Mouse (Mus musculus) liver, embryonic 11.5 days (tissue): ENCODE measurements at regions not wholly inside any gene's neighbourhood (a gene's known extent, or its start where the extent isn't known, plus 50 kb on each side); places are given as distances from the start of the nearest gene placed in this dataset.
"Not testable (repeated sequence)": the region's sequence is repeated elsewhere in the genome, so short reads cannot be mapped to it uniquely, and the experiment has no call there.

ENCODE experiments used
- ATAC-seq: fragments of 200-750 bp; cut with Nextera tagmentation; replicated peaks from 2 replicates; pipeline ENCODE4 v1.8.0; 2017; ENCODE audit warnings: moderate number of reproducible peaks, mild to moderate bottlenecking, moderate TSS enrichment, moderate library complexity; ENCODE audit not compliant: low FRiP score
- DNase-seq: peaks from one replicate; pipeline ENCODE4 v3.0.0-alpha.2; 2017; ENCODE audit warnings: low spot score
- H3K27ac ChIP-seq: fragments of 300-500 bp; sonication (generic); 2 replicates; pipeline ENCODE4 v1.5.1; 2014; ENCODE audit warnings: mild to moderate bottlenecking, low read depth, low read length, control low read depth
- H3K27me3 ChIP-seq: fragments of 300-500 bp; sonication (generic); replicated peaks from 2 replicates; pipeline ENCODE4 v1.6.1; 2014; ENCODE audit warnings: low read length, mixed read lengths; ENCODE audit not compliant: control insufficient read depth, insufficient read depth
- H3K36me3 ChIP-seq: fragments of 300-500 bp; sonication (generic); 2 replicates; pipeline ENCODE4 v1.6.1; 2014; ENCODE audit warnings: mild to moderate bottlenecking, low read length, moderate library complexity, mixed read lengths; ENCODE audit not compliant: control insufficient read depth, insufficient read depth
- H3K4me1 ChIP-seq: fragments of 300-500 bp; sonication (generic); replicated peaks from 2 replicates; pipeline ENCODE4 v1.6.1; 2014; ENCODE audit warnings: low read length, mixed read lengths; ENCODE audit not compliant: control insufficient read depth, insufficient read depth
- H3K4me2 ChIP-seq: fragments of 300-500 bp; sonication (generic); 2 replicates; pipeline ENCODE4 v1.6.1; 2014; ENCODE audit warnings: mild to moderate bottlenecking, control low read depth, moderate library complexity
- H3K4me3 ChIP-seq: fragments of 300-500 bp; sonication (generic); 2 replicates; pipeline ENCODE4 v1.5.1; 2014; ENCODE audit warnings: low read depth, low read length, control low read depth
- H3K9ac ChIP-seq: fragments of 300-500 bp; sonication (generic); 2 replicates; pipeline ENCODE4 v1.6.1; 2014; ENCODE audit warnings: low read depth, low read length, control low read depth
- H3K9me3 ChIP-seq: fragments of 300-500 bp; sonication (generic); 2 replicates; pipeline ENCODE4 v1.6.1; 2016; ENCODE audit warnings: low read length, inconsistent platforms, mixed read lengths; ENCODE audit not compliant: control insufficient read depth
- WGBS: fragments of 180-500 bp; shearing (Covaris S2); extraction: QIAGEN DNeasy Blood & Tissue Kit; methylation state at CpG from one replicate; pipeline ENCODE4 v1.1.7; 2014; 5-methylcytosine and 5-hydroxymethylcytosine counted together

DNA sequence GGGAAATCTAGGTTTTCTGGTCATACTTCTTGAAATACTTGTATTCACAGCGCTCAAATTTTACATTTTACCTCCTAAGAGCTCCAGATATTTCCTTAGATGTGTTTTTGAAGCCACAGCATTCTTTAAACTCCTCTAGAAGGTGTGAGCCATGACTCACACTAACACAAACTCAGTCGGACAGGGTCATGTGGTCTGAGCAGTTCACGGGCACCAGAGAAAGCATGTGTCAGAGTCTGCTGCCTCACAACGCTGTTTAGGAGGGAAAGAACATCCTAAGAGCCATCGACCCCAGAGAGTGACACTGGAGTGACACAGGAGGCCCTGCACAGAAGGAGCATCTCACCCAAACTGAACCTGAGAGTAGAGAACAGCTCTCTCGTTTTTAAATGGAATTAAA is 332.2 kb downstream of the Lrig3 start:
- Histone ChIP-seq H3K27ac (no peak overlapping the region), H3K27me3 (no peaks in the 10 kb centered on the region), H3K4me2 (no peak overlapping the region), H3K9ac (no peak overlapping the region), H3K36me3 (no peaks in the 10 kb centered on the region), H3K4me1 (no peaks in the 10 kb centered on the region), H3K9me3 (no peaks in the 10 kb centered on the region), H3K4me3 (no peak overlapping the region)
- 74% methylated on average over 6 of the region's 6 CpGs for WGBS
- DNase-seq = no peak
- ATAC-seq = no peak

DNA sequence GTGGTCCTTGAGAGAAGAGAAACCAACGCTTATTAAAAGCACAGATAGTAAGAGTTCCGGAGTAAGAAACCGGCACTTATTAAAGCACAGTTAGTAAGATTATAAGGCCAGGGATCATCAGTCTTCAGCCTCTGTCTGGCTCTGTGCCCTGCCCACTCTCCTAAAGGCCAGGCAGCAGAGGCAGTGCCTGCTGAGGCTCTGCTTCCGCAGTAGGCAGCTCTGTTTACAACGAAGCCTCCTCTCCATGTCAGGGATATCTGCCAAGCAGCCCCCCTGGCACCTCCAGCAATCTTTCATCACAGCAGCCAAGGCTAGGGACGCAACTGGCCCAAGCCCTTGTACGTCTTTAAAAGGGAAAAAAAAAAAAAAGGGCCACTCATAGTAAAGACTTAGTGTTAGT is 329.9 kb downstream of the Lrig3 start:
- Histone ChIP-seq H3K9me3 (no peaks in the 10 kb centered on the region), H3K27me3 (no peaks in the 10 kb centered on the region), H3K27ac (no peak overlapping the region), H3K4me3 (no peak overlapping the region), H3K4me1 (no peaks in the 10 kb centered on the region), H3K4me2 (no peak overlapping the region), H3K36me3 (no peaks in the 10 kb centered on the region), H3K9ac (no peak overlapping the region)
- WGBS = 72% methylated on average over 7 of the region's 7 CpGs
- DNase-seq (no peak), ATAC-seq (no peak)

DNA sequence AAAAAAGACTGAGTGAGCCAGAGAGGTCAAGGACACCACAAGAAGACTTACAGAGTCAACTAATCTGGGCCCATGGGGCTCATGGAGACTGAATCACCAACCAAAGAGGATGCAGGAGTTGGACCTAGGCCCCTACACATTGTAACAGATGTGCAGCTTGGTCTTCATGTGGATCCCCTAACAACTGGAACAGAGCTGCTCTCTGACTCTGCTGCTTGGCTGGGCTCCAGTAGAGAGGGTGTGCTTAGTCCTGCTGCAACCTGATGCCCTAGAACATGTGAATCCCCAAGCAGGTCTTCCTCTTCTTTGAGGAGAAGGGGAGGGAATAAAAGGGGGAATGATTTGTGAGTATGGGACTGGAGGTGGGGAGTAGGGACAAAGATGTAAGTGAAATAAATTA is 325.8 kb downstream of the Lrig3 start:
- no peak for ATAC-seq
- H3K9me3 ChIP-seq = no peaks in the 10 kb centered on the region
- H3K4me2 ChIP-seq = no peak overlapping the region
- H3K27ac ChIP-seq = no peak overlapping the region
- H3K4me3 ChIP-seq = no peak overlapping the region
- H3K4me1 ChIP-seq = no peaks in the 10 kb centered on the region
- H3K9ac ChIP-seq = no peak overlapping the region
- no peaks in the 10 kb centered on the region for H3K36me3 ChIP-seq
- DNase-seq = no peak
- no peaks in the 10 kb centered on the region for H3K27me3 ChIP-seq

DNA sequence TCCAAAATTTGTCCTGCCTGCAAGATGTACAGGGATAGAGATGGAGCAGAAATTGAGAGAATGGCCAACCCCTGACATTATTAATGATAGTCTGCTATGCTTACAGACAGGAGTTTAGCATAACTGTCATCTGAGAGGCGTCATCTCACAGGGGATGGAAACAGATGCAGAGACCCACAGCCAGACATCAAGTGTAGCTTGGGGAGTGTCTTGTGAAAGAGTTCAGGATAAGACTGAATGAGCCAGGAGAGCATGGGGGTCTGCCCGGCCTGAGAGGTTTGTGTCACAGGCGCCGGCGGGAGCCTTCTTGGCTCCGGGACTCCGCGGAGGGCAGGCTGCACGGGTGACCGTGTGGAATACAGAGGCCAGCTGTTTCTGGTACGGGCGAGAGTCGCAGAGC is 319.1 kb downstream of the Lrig3 start:
- not testable (repeated sequence) for DNase-seq, H3K9me3 ChIP-seq, H3K27ac ChIP-seq, H3K9ac ChIP-seq, H3K4me3 ChIP-seq, H3K4me1 ChIP-seq, ATAC-seq, H3K27me3 ChIP-seq, H3K4me2 ChIP-seq, H3K36me3 ChIP-seq
- 96% methylated on average over 5 of the region's 13 CpGs for WGBS

DNA sequence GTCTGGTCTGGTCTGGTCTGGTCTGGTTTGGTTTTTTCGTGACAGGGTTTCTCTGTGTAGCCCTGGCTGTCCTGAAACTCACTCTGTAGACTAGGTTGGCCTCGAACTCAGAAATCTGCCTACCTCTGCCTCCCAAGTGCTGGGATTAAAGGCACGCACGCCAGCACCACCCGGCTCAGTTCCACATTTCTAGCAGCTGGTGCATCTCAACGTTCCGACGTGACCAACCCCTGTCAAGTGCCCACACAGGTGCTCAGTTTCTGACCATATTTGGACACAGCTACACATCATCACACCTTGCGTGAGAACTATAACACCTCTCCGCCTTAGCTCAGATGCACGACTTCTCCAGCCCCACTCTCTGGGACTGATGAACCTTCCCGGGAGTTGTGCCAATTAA is 304.4 kb downstream of the Lrig3 start:
- H3K9me3 ChIP-seq = 0 out of 2 replicates have a peak, but pooled peaks cover 4% of the 10 kb centered on the region
- no peak overlapping the region for H3K4me2 ChIP-seq
- no peaks in the 10 kb centered on the region for H3K36me3 ChIP-seq
- H3K4me3 ChIP-seq = no peak overlapping the region
- DNase-seq (no peak), ATAC-seq (0 out of 2 replicates have a peak, but pooled peaks have one; percentile 5)
- no peak overlapping the region for H3K9ac ChIP-seq
- no peaks in the 10 kb centered on the region for H3K27me3 ChIP-seq
- 87% methylated on average over 12 of the region's 12 CpGs for WGBS
- H3K4me1 ChIP-seq = no peaks in the 10 kb centered on the region
- H3K27ac ChIP-seq = no peak overlapping the region

GRCm38 (mm10) chr10:126267321-126267998 is 301.5 kb downstream of the Lrig3 start:
- Histone ChIP-seq H3K9ac (no peak overlapping the region), H3K27ac (no peak overlapping the region), H3K4me1 (no peaks in the 10 kb centered on the region), H3K9me3 (no peaks in the 10 kb centered on the region), H3K4me2 (no peak overlapping the region), H3K27me3 (no peaks in the 10 kb centered on the region), H3K36me3 (no peaks in the 10 kb centered on the region), H3K4me3 (no peak overlapping the region)
- DNase-seq (no peak), ATAC-seq (no peak)
- 76% methylated on average over 2 of the region's 2 CpGs for WGBS

- no peak overlapping the region for H3K9ac ChIP-seq
- 85% methylated on average over 8 of the region's 8 CpGs for WGBS
- H3K27ac ChIP-seq = no peak overlapping the region
- ATAC-seq (no peak), DNase-seq (no peak)
- no peak overlapping the region for H3K4me3 ChIP-seq
- H3K36me3 ChIP-seq = no peaks in the 10 kb centered on the region
- H3K4me1 ChIP-seq = no peaks in the 10 kb centered on the region
- H3K4me2 ChIP-seq = no peak overlapping the region
- H3K9me3 ChIP-seq = no peaks in the 10 kb centered on the region; the same call in 1 of the 2 replicates
- H3K27me3 ChIP-seq = no peaks in the 10 kb centered on the region
These were observed 291.2 kb downstream of the Lrig3 start for GRCm38 (mm10) chr10:126257171-126257570.

DNA sequence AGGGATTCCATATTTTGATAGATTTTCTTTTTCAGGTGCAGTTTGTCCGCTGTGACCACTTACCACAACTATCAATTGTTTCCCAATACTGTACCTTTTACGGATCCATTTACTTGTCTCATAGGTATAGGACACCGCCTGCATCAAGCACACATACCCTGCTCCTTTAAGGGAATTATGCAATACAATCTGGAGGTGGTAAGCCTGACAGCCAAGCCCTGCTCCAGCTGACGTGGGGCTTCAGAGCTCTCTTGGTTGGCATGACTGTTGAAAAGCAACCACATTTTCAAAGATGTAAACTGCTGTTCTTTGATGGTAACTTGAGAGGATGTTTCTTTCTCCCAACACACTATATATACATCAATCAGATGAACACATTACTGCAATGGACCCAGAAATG is 288.2 kb downstream of the Lrig3 start:
- no peaks in the 10 kb centered on the region for H3K36me3 ChIP-seq
- no peak for ATAC-seq
- no peaks in the 10 kb centered on the region for H3K27me3 ChIP-seq

GRCm38 (mm10) chr10:126249176-126249575 is 283.2 kb downstream of the Lrig3 start:
- Histone ChIP-seq H3K4me1 (no peaks in the 10 kb centered on the region), H3K9me3 (no peaks in the 10 kb centered on the region; the same call in 1 of the 2 replicates), H3K4me3 (no peak overlapping the region), H3K9ac (no peak overlapping the region), H3K27ac (no peak overlapping the region), H3K4me2 (no peak overlapping the region), H3K36me3 (no peaks in the 10 kb centered on the region), H3K27me3 (no peaks in the 10 kb centered on the region)
- 86% methylated on average over 12 of the region's 12 CpGs for WGBS
- DNase-seq = no peak
- no peak for ATAC-seq

More for the DNA sequence above, 288.2 kb downstream of the Lrig3 start:
- Histone ChIP-seq H3K27ac (no peak overlapping the region), H3K4me3 (no peak overlapping the region), H3K9me3 (no peaks in the 10 kb centered on the region; the same call in 1 of the 2 replicates), H3K4me2 (no peak overlapping the region), H3K9ac (no peak overlapping the region), H3K4me1 (no peaks in the 10 kb centered on the region)
- 83% methylated on average over 4 of the region's 4 CpGs for WGBS
- DNase-seq = no peak
